Comparison of ENCODE assay signal across 13 mouse cellular contexts in the genomic region with DNA sequence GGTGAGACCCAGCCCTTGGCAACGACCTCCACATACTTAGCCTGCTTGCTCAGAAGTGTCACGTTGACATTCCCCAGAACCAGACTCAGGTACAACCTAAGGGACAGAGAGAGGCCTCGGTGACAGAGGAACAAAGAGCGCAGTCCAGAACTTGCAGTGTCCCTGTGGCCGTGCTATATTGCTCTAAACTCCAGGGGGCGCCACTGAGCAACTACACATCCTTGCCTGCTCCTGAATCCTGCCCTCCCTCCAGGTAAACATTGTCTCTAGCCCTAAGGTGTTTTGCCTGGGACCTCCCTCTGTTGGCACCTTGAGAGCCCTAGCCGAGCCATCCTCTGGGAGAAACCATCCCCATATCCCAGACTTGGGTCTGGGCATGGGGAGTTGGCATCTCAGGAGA. TPM values are rescaled to one million over a fixed set of nuclear protein-coding genes. Genes with fewer than 3 reads are reported as not detected.
A peak's percentile ranks its signal among the peaks of the same experiment; 100 is the strongest.
DNase-seq lines count a peak whose midpoint lies in the region; TF ChIP-seq lines count a peak whose summit lies in the region.
"Had no signal": no experiment of that assay in that cellular context is flagged by ENCODE, and none has a peak within 500 bp of the region (broad histone marks: within the 10 kb centered on the region; RNA-seq: fewer than 3 reads in every experiment).

No protein-coding gene starts in this region.

- TF ChIP-seq POLR2A in embryonic fibroblast, embryonic 13.5 days (IDR thresholded peaks at IDR 0.05; ENCODE audit: low read depth, low read length): no peak

- peaks cover 74% of the 10 kb centered on the region for H3K36me3 ChIP-seq in E14TG2a.4 (ENCODE audit: insufficient read depth, low read length)

- H3K4me1 ChIP-seq in E14TG2a.4 (replicated peaks; ENCODE audit: low read depth, low read length): peaks cover 72% of the 10 kb centered on the region
- H3K4me1 ChIP-seq in embryonic fibroblast, embryonic 13.5 days (ENCODE audit: control insufficient read depth, insufficient read depth, low read length): no peaks in the 10 kb centered on the region
- H3K4me1 ChIP-seq: limb, embryonic 15.5 days had no signal

- no peak overlapping the region for H3K4me3 ChIP-seq in E14TG2a.4 (replicated peaks; ENCODE audit: low read length)
- H3K4me3 ChIP-seq in embryonic fibroblast, embryonic 13.5 days (ENCODE audit: insufficient read depth, low read length): no peak overlapping the region
- H3K4me3 ChIP-seq: erythroblast, embryonic 14.5 days; limb, embryonic 15.5 days had no signal

- no peaks in the 10 kb centered on the region for H3K9me3 ChIP-seq in E14TG2a.4 (ENCODE audit: low read length)
- H3K9me3 ChIP-seq: limb, embryonic 15.5 days had no signal

- no peak overlapping the region for H3K27ac ChIP-seq in embryonic fibroblast, embryonic 13.5 days (ENCODE audit: insufficient read depth, low read length)
- H3K27ac ChIP-seq: limb, embryonic 15.5 days had no signal

- DNase-seq in kidney, adult 9 months: peak; percentile 31
- DNase-seq in kidney, postnatal 14 days: no peak
- DNase-seq in A20 (ENCODE audit: low read depth, low spot score): peak; percentile 28
- DNase-seq in cerebellum, postnatal 4 days (ENCODE audit: low spot score in 2 of 2): no peak
- no peak for DNase-seq in heart, postnatal 14 days
- DNase-seq: cerebellum, adult 18-20 months; right cerebral cortex, adult 18-20 months had no signal

- intact Hi-C loops in heart, postnatal 14 days (cut with DNase I): no loop called here

- peaks cover 6% of the 10 kb centered on the region; the same call in 1 of the 2 replicates for H3K27me3 ChIP-seq in E14TG2a.4 (ENCODE audit: insufficient read depth, low read length)
- H3K27me3 ChIP-seq: limb, embryonic 15.5 days; Patski had no signal

- peak; percentile 93 for TF ChIP-seq CTCF in E14TG2a.4 (conservative IDR thresholded peaks at IDR 0.05; ENCODE audit: low read length)
- 0 out of 2 replicates have a peak, but pooled peaks have one; percentile 14 for TF ChIP-seq CTCF in embryonic fibroblast, embryonic 13.5 days (IDR thresholded peaks at IDR 0.05; ENCODE audit: borderline replicate concordance, insufficient read depth, low read length)

RNA-seq across cellular contexts. Expression of a gene that starts 7.1 kb away (rescaled TPM):
- polyA plus RNA-seq in embryonic fibroblast, embryonic 13.5 days (2011; ENCODE audit: insufficient read length, low read depth, missing spikeins): 89.3 and 94.7 TPM in 2 replicates
- 10 to 100 TPM in 1 of 2 experiments, 1 to 10 TPM in 1; 10.0 to 10.3 TPM for total RNA-seq in heart, postnatal 14 days (2021)

RNA-seq across cellular contexts. Expression of a gene that starts 41.0 kb away (rescaled TPM):
- polyA plus RNA-seq in embryonic fibroblast, embryonic 13.5 days (2011; ENCODE audit: insufficient read length, low read depth, missing spikeins): 0.50 TPM in 1 of 2 replicates, not detected in the other
- under 1 TPM in 1 of 2 experiments, not detected in 1; 0.34 TPM for total RNA-seq in heart, postnatal 14 days (2021)
- total RNA-seq: hematopoietic stem cell, adult 5-6 weeks had no signal
- polyA plus RNA-seq: erythroblast, embryonic 14.5 days had no signal

RNA-seq across cellular contexts. Expression of a gene that starts 41.1 kb away (rescaled TPM):
- polyA plus RNA-seq in embryonic fibroblast, embryonic 13.5 days (2011; ENCODE audit: insufficient read length, low read depth, missing spikeins): 495 and 573 TPM in 2 replicates
- total RNA-seq in heart, postnatal 14 days (2021): 1,000 to 10,000 TPM; 1,831 to 1,920 TPM

Comparison
In these comparisons a context has a peak if more than half of its experiments do, and no peak if none do; other contexts are left out.
1. DNase-seq: peak in kidney, adult 9 months (single experiment) and A20 (single experiment); none in kidney, postnatal 14 days (single experiment), cerebellum, postnatal 4 days (0 of 2) and heart, postnatal 14 days (0 of 2).